Mouse (Mus musculus) lung, adult 10 weeks (tissue): ENCODE data around the gene Sarnp. TPM values are rescaled to one million over a fixed set of nuclear protein-coding genes. Genes with fewer than 3 reads are reported as not detected.

ENCODE experiments used
- polyA plus RNA-seq: library from polyadenylated mRNA; stranded (reverse); fragments of 350-450 nt; fragmentation: Illumina TruSeq; extraction: RNeasy Lipid Tissue Mini Kit (QIAGEN cat#74804); gene quantifications from one replicate; pipeline ENCODE4 v1.2.3, GENCODE M21; 2014; ENCODE audit warnings: low read depth, low replicate concordance; ENCODE audit not compliant: insufficient read depth

The Sarnp gene
- 97.3 TPM for polyA plus RNA-seq

GRCm38 (mm10) chr10:128817033-128817432 is at the start of gene Sarnp:
Sarnp (plus strand) TSS chr10:128817333.

GRCm38 (mm10) chr10:128790398-128791124 is 26.6 kb upstream of the Sarnp start, which contains the start of gene Mmp19:
Mmp19 (plus strand) TSS chr10:128790910.

GRCm38 (mm10) chr10:128803771-128804270 is 13.3 kb upstream of the Sarnp start, which contains the start of gene Dnajc14:
Dnajc14 (plus strand) TSS chr10:128804062.

GRCm38 (mm10) chr10:128804271-128805091 is 12.7 kb upstream of the Sarnp start, which contains the start of gene Tmem198b:
Tmem198b (minus strand) TSS chr10:128804370.

GRCm38 (mm10) chr10:128821358-128822056 is 4.4 kb downstream of the Sarnp start, which contains the start of gene Ormdl2:
Ormdl2 (minus strand) TSS chr10:128821645.

GRCm38 (mm10) chr10:128891296-128892094 is 74.4 kb downstream of the Sarnp start, which contains the start of gene Gdf11:
Gdf11 (minus strand) TSS chr10:128891718.

GRCm38 (mm10) chr10:128900698-128901097 is 83.6 kb downstream of the Sarnp start, which contains the start of gene Cd63:
Cd63 (plus strand) TSS chr10:128900989.

GRCm38 (mm10) chr10:128922822-128923012 is 105.6 kb downstream of the Sarnp start, which contains the start of gene Rdh5:
Rdh5 (minus strand) TSS chr10:128922888.

GRCm38 (mm10) chr10:128923935-128924334 is 106.8 kb downstream of the Sarnp start, which contains the start of gene Bloc1s1:
Bloc1s1 (minus strand) TSS chr10:128924035.

Other genes starting within 250 kb of the Sarnp start
- gene Erbb3, start 227.7 kb upstream of the Sarnp start, polyA plus RNA-seq: 8.0 TPM
- 720 TPM for gene Rps26, start 190.6 kb upstream of the Sarnp start, polyA plus RNA-seq
- 0.86 TPM for gene Ikzf4, start 171.3 kb upstream of the Sarnp start, polyA plus RNA-seq
- 10.1 TPM for gene Suox, start 143.3 kb upstream of the Sarnp start, polyA plus RNA-seq
- 55.5 TPM for gene Rab5b, start 121.1 kb upstream of the Sarnp start, polyA plus RNA-seq
- 0.31 TPM for gene Pmel, start 113.1 kb upstream of the Sarnp start, polyA plus RNA-seq
- gene Cdk2, start 112.3 kb upstream of the Sarnp start, polyA plus RNA-seq: 11.7 TPM
- gene Dgka, start 72.5 kb upstream of the Sarnp start, polyA plus RNA-seq: 19.2 TPM
- gene Pym1, start 69.4 kb upstream of the Sarnp start, polyA plus RNA-seq: 25.4 TPM
- gene Mmp19, start 26.4 kb upstream of the Sarnp start, polyA plus RNA-seq: 10.5 TPM
- gene Dnajc14, start 13.3 kb upstream of the Sarnp start, polyA plus RNA-seq: 37.5 TPM
- gene Tmem198b, start 13.0 kb upstream of the Sarnp start, polyA plus RNA-seq: 6.7 TPM
- gene Ormdl2, start 4.3 kb downstream of the Sarnp start, polyA plus RNA-seq: 65.0 TPM
- gene Gdf11, start 74.4 kb downstream of the Sarnp start, polyA plus RNA-seq: 0.65 TPM
- gene Cd63, start 83.7 kb downstream of the Sarnp start, polyA plus RNA-seq: 322 TPM
- 6.0 TPM for gene Rdh5, start 105.6 kb downstream of the Sarnp start, polyA plus RNA-seq
- 331 TPM for gene Bloc1s1, start 106.7 kb downstream of the Sarnp start, polyA plus RNA-seq
- 14.2 TPM for gene Itga7, start 116.5 kb downstream of the Sarnp start, polyA plus RNA-seq
- not detected for gene Mettl7b, start 143.7 kb downstream of the Sarnp start, polyA plus RNA-seq
- gene Olfr9, start 172.1 kb downstream of the Sarnp start, polyA plus RNA-seq: not detected
- not detected for gene Olfr763, start 193.5 kb downstream of the Sarnp start, polyA plus RNA-seq
- not detected for gene Olfr764-ps1, start 222.6 kb downstream of the Sarnp start, polyA plus RNA-seq
- not detected for gene Olfr765, start 232.7 kb downstream of the Sarnp start, polyA plus RNA-seq